Mouse (Mus musculus) retina, postnatal 7 days (tissue): ENCODE measurements around the gene Eci1.

Source experiments
- DNase-seq: peaks from one replicate; pipeline ENCODE4 v3.0.0-alpha.2; 2012; ENCODE audit warnings: low read depth, low spot score

The Eci1 gene

GRCm38 (mm10) chr17:24472512-24472911 lies 46.1 kb downstream of the Eci1 start:
- no peak for DNase-seq

GRCm38 (mm10) chr17:24473612-24474275 lies 47.3 kb downstream of the Eci1 start, which contains the start of gene Bricd5:
Gene Bricd5 (plus strand): TSS chr17:24473884.
- DNase-seq: no peak

- no peak for DNase-seq
Measured at GRCm38 (mm10) chr17:24474557-24474956, 48.1 kb downstream of the Eci1 start.

- no peak for DNase-seq
Measured at GRCm38 (mm10) chr17:24475586-24475985, 49.1 kb downstream of the Eci1 start.

GRCm38 (mm10) chr17:24476022-24476776 lies 49.8 kb downstream of the Eci1 start:
- DNase-seq: no peak

- DNase-seq: no peak
Measured at GRCm38 (mm10) chr17:24477053-24477984, 50.9 kb downstream of the Eci1 start.

- no peak for DNase-seq
Measured at GRCm38 (mm10) chr17:24477985-24478600, 51.7 kb downstream of the Eci1 start.

GRCm38 (mm10) chr17:24478663-24479380 lies 52.4 kb downstream of the Eci1 start, which contains the start of gene Mlst8:
Gene Mlst8 (minus strand): TSS chr17:24479078.
- peak; percentile 95 for DNase-seq

GRCm38 (mm10) chr17:24479431-24479830 lies 53.0 kb downstream of the Eci1 start:
- no peak for DNase-seq

GRCm38 (mm10) chr17:24480201-24480826 lies 53.9 kb downstream of the Eci1 start:
- DNase-seq: no peak

- no peak for DNase-seq
Measured at GRCm38 (mm10) chr17:24481027-24481815, 54.8 kb downstream of the Eci1 start.

- no peak for DNase-seq
Measured at GRCm38 (mm10) chr17:24483495-24483894, 57.1 kb downstream of the Eci1 start.

- no peak for DNase-seq
Measured at GRCm38 (mm10) chr17:24485090-24485860, 58.8 kb downstream of the Eci1 start.

- no peak for DNase-seq
Measured at GRCm38 (mm10) chr17:24488186-24488661, 61.8 kb downstream of the Eci1 start, which contains the start of gene Caskin1. Gene Caskin1 (plus strand): TSS chr17:24488601.

GRCm38 (mm10) chr17:24488662-24489264 lies 62.3 kb downstream of the Eci1 start:
- no peak for DNase-seq
